Mouse (Mus musculus) kidney, adult 2 months (tissue): ENCODE data around the gene Iqcn.

Source experiments
- CTCF ChIP-seq: fragments of 200-500 bp; conservative IDR thresholded peaks from 2 replicates; pipeline ENCODE4 v1.5.1; 2011; ENCODE audit warnings: low read depth, mild to moderate bottlenecking, control low read depth, low read length, moderate library complexity, mixed read lengths; ENCODE audit not compliant: insufficient read depth, insufficient read length
- POLR2A ChIP-seq: fragments of 200-500 bp; IDR thresholded peaks from one replicate; pipeline ENCODE4 v1.6.1; 2011; ENCODE audit warnings: low read depth, low read length, control low read depth

DNA sequence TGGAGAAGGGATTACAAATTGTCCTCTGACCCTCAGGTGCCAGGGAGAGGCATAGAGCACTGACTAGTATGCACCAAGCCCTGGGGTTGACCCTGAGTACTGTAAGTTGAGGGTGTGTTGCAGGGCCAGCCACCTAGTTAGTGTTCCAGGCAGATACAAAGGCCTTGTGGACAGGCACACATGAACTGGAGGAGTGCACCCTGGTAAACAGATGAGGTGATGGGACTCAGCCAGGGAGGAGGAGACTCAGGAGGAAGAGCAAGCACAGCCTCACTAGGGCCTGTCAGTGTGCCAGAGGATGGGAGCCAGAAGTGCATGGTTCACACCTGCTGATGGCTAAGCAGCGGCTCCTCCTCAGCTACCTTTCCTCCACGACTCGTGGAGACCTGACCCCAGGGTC lies 23.2 kb upstream of the Iqcn start:
- no peak for TF ChIP-seq CTCF
- TF ChIP-seq POLR2A: no peak
